Mouse (Mus musculus): Measurements from ENCODE around the gene Wdr74. TPM values are rescaled to one million over a fixed set of nuclear protein-coding genes. Genes with fewer than 3 reads are reported as not detected.
A peak's percentile ranks its signal among the peaks of the same experiment; 100 is the strongest.

The Wdr74 gene
- polyA plus RNA-seq, 1 experiment from 2014 or later: 36.8 TPM

GRCm38 (mm10) chr19:8711506-8711905, 24.1 kb upstream of the Wdr74 start:
- no peaks in the 10 kb centered on the region for H3K9me3 ChIP-seq (ENCODE audit: low read length)
- peaks cover 29% of the 10 kb centered on the region for H3K4me1 ChIP-seq (ENCODE audit: insufficient read depth)
- 0 out of 2 replicates have a peak overlapping the region, but pooled peaks have one; percentile 94 for H3K27ac ChIP-seq (ENCODE audit: low read depth)
- TF ChIP-seq CTCF (IDR thresholded peaks at IDR 0.05; ENCODE audit: low read depth): no peak
- no peak for TF ChIP-seq EP300 (IDR thresholded peaks at IDR 0.05; ENCODE audit: low read depth)
- H3K36me3 ChIP-seq (replicated peaks; ENCODE audit: insufficient read depth, low read length): peaks cover 54% of the 10 kb centered on the region
- ATAC-seq (no peak), DNase-seq (no peak)
- H3K27me3 ChIP-seq (ENCODE audit: insufficient read depth, low read length): no peaks in the 10 kb centered on the region
- H3K9ac ChIP-seq (replicated peaks): peak overlapping the region; percentile 91
- peak overlapping the region; percentile 88 for H3K4me3 ChIP-seq (ENCODE audit: low read depth, low read length)
- whole genome bisulfite sequencing (ENCODE audit: insufficient replicate concordance): 73% methylated on average over 4 of the region's 4 CpGs
- H3K4me2 ChIP-seq (ENCODE audit: low read depth, low read length): peak overlapping the region; percentile 68

- ATAC-seq (no peak), DNase-seq (no peak)
- Histone ChIP-seq H3K9me3 (ENCODE audit: low read length) (no peaks in the 10 kb centered on the region), H3K4me1 (ENCODE audit: insufficient read depth) (peaks cover 32% of the 10 kb centered on the region), H3K4me2 (ENCODE audit: low read depth, low read length) (peak overlapping the region; percentile 68), H3K9ac (replicated peaks) (peak overlapping the region; percentile 91), H3K27me3 (ENCODE audit: insufficient read depth, low read length) (no peaks in the 10 kb centered on the region), H3K36me3 (replicated peaks; ENCODE audit: insufficient read depth, low read length) (peaks cover 48% of the 10 kb centered on the region), H3K27ac (ENCODE audit: low read depth) (peak overlapping the region; percentile 94), H3K4me3 (ENCODE audit: low read depth, low read length) (peak overlapping the region; percentile 88)
- WGBS (ENCODE audit: insufficient replicate concordance): 48% methylated on average over 10 of the region's 10 CpGs
- TF ChIP-seq EP300 (IDR thresholded peaks at IDR 0.05; ENCODE audit: low read depth): no peak
- no peak for TF ChIP-seq CTCF (IDR thresholded peaks at IDR 0.05; ENCODE audit: low read depth)
Measured at GRCm38 (mm10) chr19:8711949-8712869, 23.4 kb upstream of the Wdr74 start.

GRCm38 (mm10) chr19:8712870-8713305, 22.7 kb upstream of the Wdr74 start:
- H3K4me1 ChIP-seq (ENCODE audit: insufficient read depth): peaks cover 31% of the 10 kb centered on the region
- ATAC-seq: peak; percentile 53
- H3K27ac ChIP-seq (ENCODE audit: low read depth): peak overlapping the region; percentile 94

GRCm38 (mm10) chr19:8713306-8713996, 22.2 kb upstream of the Wdr74 start:
- TF ChIP-seq EP300 (IDR thresholded peaks at IDR 0.05; ENCODE audit: low read depth) (no peak), CTCF (IDR thresholded peaks at IDR 0.05; ENCODE audit: low read depth) (peak; percentile 96)
- ATAC-seq: peak; percentile 89
- Histone ChIP-seq H3K27ac (ENCODE audit: low read depth) (peak overlapping the region; percentile 94), H3K9me3 (ENCODE audit: low read length) (no peaks in the 10 kb centered on the region), H3K4me1 (ENCODE audit: insufficient read depth) (peaks cover 31% of the 10 kb centered on the region), H3K4me3 (ENCODE audit: low read depth, low read length) (peak overlapping the region; percentile 88), H3K27me3 (ENCODE audit: insufficient read depth, low read length) (no peaks in the 10 kb centered on the region), H3K4me2 (ENCODE audit: low read depth, low read length) (peak overlapping the region; percentile 68), H3K36me3 (replicated peaks; ENCODE audit: insufficient read depth, low read length) (peaks cover 37% of the 10 kb centered on the region), H3K9ac (replicated peaks) (peak overlapping the region; percentile 91)
- peak; percentile 96 for DNase-seq
- under 1% methylated on average over 47 of the region's 51 CpGs for WGBS (ENCODE audit: insufficient replicate concordance)

More at GRCm38 (mm10) chr19:8712870-8713305, 22.7 kb upstream of the Wdr74 start:
- peak; percentile 79 for DNase-seq
- H3K9me3 ChIP-seq (ENCODE audit: low read length): no peaks in the 10 kb centered on the region
- peaks cover 43% of the 10 kb centered on the region for H3K36me3 ChIP-seq (replicated peaks; ENCODE audit: insufficient read depth, low read length)
- peak; percentile 61 for TF ChIP-seq EP300 (IDR thresholded peaks at IDR 0.05; ENCODE audit: low read depth)
- no peak for TF ChIP-seq CTCF (IDR thresholded peaks at IDR 0.05; ENCODE audit: low read depth)
- WGBS (ENCODE audit: insufficient replicate concordance): 1% methylated on average over 13 of the region's 13 CpGs
- H3K9ac ChIP-seq (replicated peaks): peak overlapping the region; percentile 91
- peak overlapping the region; percentile 68 for H3K4me2 ChIP-seq (ENCODE audit: low read depth, low read length)
- H3K4me3 ChIP-seq (ENCODE audit: low read depth, low read length): peak overlapping the region; percentile 88
- no peaks in the 10 kb centered on the region for H3K27me3 ChIP-seq (ENCODE audit: insufficient read depth, low read length)

GRCm38 (mm10) chr19:8713997-8714652, 21.5 kb upstream of the Wdr74 start:
- H3K9me3 ChIP-seq (ENCODE audit: low read length): no peaks in the 10 kb centered on the region
- peaks cover 31% of the 10 kb centered on the region for H3K4me1 ChIP-seq (ENCODE audit: insufficient read depth)
- H3K4me2 ChIP-seq (ENCODE audit: low read depth, low read length): peak overlapping the region; percentile 68
- DNase-seq: no peak
- no peaks in the 10 kb centered on the region for H3K27me3 ChIP-seq (ENCODE audit: insufficient read depth, low read length)
- no peak for TF ChIP-seq EP300 (IDR thresholded peaks at IDR 0.05; ENCODE audit: low read depth)
- no peak for TF ChIP-seq CTCF (IDR thresholded peaks at IDR 0.05; ENCODE audit: low read depth)
- peak overlapping the region; percentile 88 for H3K4me3 ChIP-seq (ENCODE audit: low read depth, low read length)
- H3K27ac ChIP-seq (ENCODE audit: low read depth): peak overlapping the region; percentile 94
- H3K9ac ChIP-seq (replicated peaks): peak overlapping the region; percentile 91
- 8% methylated on average over 13 of the region's 13 CpGs for WGBS (ENCODE audit: insufficient replicate concordance)
- peaks cover 30% of the 10 kb centered on the region for H3K36me3 ChIP-seq (replicated peaks; ENCODE audit: insufficient read depth, low read length)
- ATAC-seq: peak; percentile 4; the same call in 1 of the 2 replicates

Measured in liver, postnatal 0 days (tissue).